Mouse (Mus musculus) thymus, adult 2 months (tissue): ENCODE results near the gene Tma7. TPM values are rescaled to one million over a fixed set of nuclear protein-coding genes. Genes with fewer than 3 reads are reported as not detected.

Experiments used
- DNase-seq: peaks from one replicate; pipeline ENCODE4 v3.0.0; 2021
- H3K27ac ChIP-seq: fragments of 200-500 bp; 2 replicates; pipeline ENCODE4 v1.5.1; 2012; ENCODE audit warnings: low read length, control low read depth; ENCODE audit not compliant: control insufficient read depth, insufficient read depth
- H3K27me3 ChIP-seq: fragments of 200-500 bp; 2 replicates; pipeline ENCODE4 v1.6.1; 2012; ENCODE audit warnings: mild to moderate bottlenecking, low read length, moderate library complexity, mixed read lengths; ENCODE audit not compliant: control insufficient read depth, insufficient read depth
- H3K36me3 ChIP-seq: fragments of 200-500 bp; 2 replicates; pipeline ENCODE4 v1.6.1; 2012; ENCODE audit warnings: mild to moderate bottlenecking, low read length, moderate library complexity; ENCODE audit not compliant: control insufficient read depth, insufficient read depth
- H3K4me1 ChIP-seq: fragments of 200-500 bp; replicated peaks from 2 replicates; pipeline ENCODE4 v1.6.1; 2012; ENCODE audit warnings: low read length; ENCODE audit not compliant: control insufficient read depth, insufficient read depth
- H3K4me3 ChIP-seq: fragments of 200-500 bp; 2 replicates; pipeline ENCODE4 v1.5.1; 2012; ENCODE audit warnings: mild to moderate bottlenecking, low read length, control low read depth, moderate library complexity; ENCODE audit not compliant: control insufficient read depth, insufficient read depth
- CTCF ChIP-seq: fragments of 200-500 bp; IDR thresholded peaks from 2 replicates; pipeline ENCODE4 v1.5.1; 2012; ENCODE audit warnings: mild to moderate bottlenecking, control low read depth, low read length, moderate library complexity, borderline replicate concordance; ENCODE audit not compliant: control insufficient read depth, poor library complexity, insufficient read depth; ENCODE audit errors: extremely low read depth
- POLR2A ChIP-seq: fragments of 200-500 bp; IDR thresholded peaks from 2 replicates; pipeline ENCODE4 v1.6.1; 2012; ENCODE audit warnings: mild to moderate bottlenecking, low read length, control low read depth, moderate library complexity; ENCODE audit not compliant: control insufficient read depth, poor library complexity, insufficient read depth; ENCODE audit errors: extremely low read depth
- WGBS: fragments of 180-500 bp; shearing (Covaris S2); methylation state at CpG from one replicate; pipeline ENCODE4 v1.1.7; 2018; 5-methylcytosine and 5-hydroxymethylcytosine counted together
- polyA plus RNA-seq: library from polyadenylated mRNA; depleted of rRNA; stranded (reverse); fragments of >200 nt; gene quantifications from 2 replicates; pipeline ENCODE4 v1.2.3, GENCODE M21; 2012

Gene Tma7
- polyA plus RNA-seq, 1 experiment = 52.2 TPM

DNA sequence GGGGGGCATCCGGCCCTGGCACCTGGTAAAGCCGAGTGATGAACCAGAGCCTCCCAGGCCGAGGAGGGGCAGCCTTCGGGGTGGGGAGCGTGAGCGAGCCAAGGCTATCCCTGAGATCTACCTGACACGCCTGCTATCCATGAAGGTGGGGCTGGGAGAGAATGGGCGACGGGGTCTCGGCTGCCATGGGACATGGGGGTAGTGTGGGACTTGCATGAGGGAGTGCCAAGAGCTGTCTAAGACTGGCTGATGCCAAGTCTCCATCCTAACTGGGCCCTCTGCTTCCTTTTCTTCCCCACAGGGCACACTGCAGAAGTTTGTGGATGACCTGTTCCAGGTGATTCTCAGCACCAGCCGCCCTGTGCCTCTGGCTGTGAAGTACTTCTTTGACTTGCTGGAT, 31.9 kb upstream of the Tma7 start:
- WGBS = 94% methylated on average over 11 of the region's 11 CpGs
- Histone ChIP-seq H3K36me3 (no peaks in the 10 kb centered on the region), H3K4me3 (no peak overlapping the region), H3K27me3 (no peaks in the 10 kb centered on the region), H3K27ac (no peak overlapping the region), H3K4me1 (no peaks in the 10 kb centered on the region)
- TF ChIP-seq POLR2A = no peak
- TF ChIP-seq CTCF = no peak
- DNase-seq = no peak

DNA sequence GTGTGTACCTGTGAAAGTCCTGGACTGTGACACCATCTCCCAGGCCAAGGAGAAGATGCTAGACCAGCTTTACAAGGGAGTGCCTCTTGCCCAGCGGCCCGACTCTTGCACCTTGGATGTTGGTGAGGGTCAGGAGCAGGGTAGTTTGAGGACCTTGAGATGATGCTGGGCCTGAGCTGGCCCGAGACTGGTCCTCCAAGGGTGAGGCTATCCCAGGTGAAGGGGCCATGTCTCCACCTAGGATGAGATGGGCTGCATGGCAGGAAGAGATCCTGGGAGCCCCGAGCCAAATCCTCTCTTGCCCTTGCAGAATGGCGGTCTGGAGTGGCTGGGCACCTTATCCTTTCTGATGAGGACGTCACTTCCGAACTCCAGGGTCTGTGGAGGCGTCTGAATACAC, 30.9 kb upstream of the Tma7 start:
- H3K27me3 ChIP-seq = no peaks in the 10 kb centered on the region
- no peak overlapping the region for H3K4me3 ChIP-seq
- no peaks in the 10 kb centered on the region for H3K4me1 ChIP-seq
- TF ChIP-seq POLR2A (no peak), CTCF (no peak)
- DNase-seq = no peak
- H3K36me3 ChIP-seq = no peaks in the 10 kb centered on the region
- H3K27ac ChIP-seq = no peak overlapping the region
- WGBS = 92% methylated on average over 8 of the region's 8 CpGs

DNA sequence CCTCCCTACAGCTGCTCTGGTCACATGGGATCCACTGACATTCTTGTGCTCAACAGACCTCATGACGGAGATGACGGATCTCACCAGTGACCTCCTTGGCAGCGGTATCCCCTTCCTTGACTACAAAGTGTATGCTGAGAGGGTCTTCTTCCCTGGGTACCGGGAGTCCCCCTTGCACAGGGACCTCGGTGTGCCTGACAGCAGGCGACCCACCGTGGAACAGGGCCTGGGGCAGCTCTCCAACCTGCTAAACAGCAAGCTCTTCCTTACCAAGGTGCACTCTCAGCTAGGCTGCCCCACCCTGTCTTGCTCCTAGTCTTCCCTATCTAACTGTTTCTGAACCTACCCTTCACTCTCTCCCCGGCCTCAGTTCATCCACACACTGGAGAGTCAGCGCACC, 29.2 kb upstream of the Tma7 start:
- Histone ChIP-seq H3K4me1 (no peaks in the 10 kb centered on the region), H3K27ac (no peak overlapping the region), H3K4me3 (no peak overlapping the region), H3K36me3 (no peaks in the 10 kb centered on the region), H3K27me3 (no peaks in the 10 kb centered on the region)
- no peak for TF ChIP-seq POLR2A
- no peak for TF ChIP-seq CTCF
- WGBS = 95% methylated on average over 9 of the region's 9 CpGs
- no peak for DNase-seq

DNA sequence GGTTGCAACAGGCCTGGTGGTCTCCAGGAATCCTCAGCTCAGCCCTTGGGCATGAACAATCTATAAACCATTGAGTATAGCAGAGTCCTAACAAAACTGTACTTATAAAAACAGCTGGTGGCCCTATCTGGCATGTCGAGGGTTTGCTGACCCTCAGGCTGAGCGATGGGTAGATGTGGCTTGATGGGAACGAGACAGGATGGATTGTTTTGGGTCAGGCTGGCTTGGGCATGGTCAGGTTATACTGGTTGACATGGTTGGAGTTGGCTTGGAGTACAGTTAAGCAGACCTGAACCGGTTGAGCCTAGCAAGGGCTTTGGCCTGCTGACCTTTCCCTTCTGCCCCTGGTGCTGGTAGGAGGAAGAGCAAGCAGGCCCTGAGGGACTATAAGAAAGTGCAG, 28.7 kb upstream of the Tma7 start:
- H3K4me3 ChIP-seq = no peak overlapping the region
- H3K27me3 ChIP-seq = no peaks in the 10 kb centered on the region
- 96% methylated on average over 4 of the region's 4 CpGs for WGBS

DNA sequence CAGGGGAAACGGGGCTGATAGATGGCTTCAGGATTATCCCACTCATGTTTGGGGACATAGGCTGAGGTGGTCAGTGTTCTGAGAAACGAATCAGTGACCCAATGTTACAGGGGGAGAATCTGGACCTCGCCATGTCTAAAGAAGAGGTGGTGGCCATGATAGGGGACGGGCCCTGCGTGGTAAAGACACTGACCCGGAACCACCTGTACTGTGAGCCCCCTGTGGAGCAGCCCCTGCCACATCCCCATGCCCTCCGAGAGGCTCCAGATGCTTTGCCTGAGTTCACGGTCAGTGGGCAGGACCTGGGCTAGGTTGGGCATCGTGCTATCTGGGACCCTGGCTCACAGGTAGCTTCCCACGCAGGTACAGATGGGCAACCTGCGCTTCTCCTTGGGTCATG, 27.9 kb upstream of the Tma7 start:
- Histone ChIP-seq H3K4me3 (no peak overlapping the region), H3K36me3 (no peaks in the 10 kb centered on the region), H3K4me1 (no peaks in the 10 kb centered on the region), H3K27me3 (no peaks in the 10 kb centered on the region), H3K27ac (no peak overlapping the region)
- no peak for DNase-seq
- TF ChIP-seq CTCF (no peak), POLR2A (no peak)
- 93% methylated on average over 11 of the region's 11 CpGs for WGBS

More for the DNA sequence above, 28.7 kb upstream of the Tma7 start:
- no peak overlapping the region for H3K27ac ChIP-seq
- no peaks in the 10 kb centered on the region for H3K4me1 ChIP-seq
- no peak for TF ChIP-seq POLR2A
- no peak for TF ChIP-seq CTCF
- DNase-seq = no peak
- H3K36me3 ChIP-seq = no peaks in the 10 kb centered on the region

DNA sequence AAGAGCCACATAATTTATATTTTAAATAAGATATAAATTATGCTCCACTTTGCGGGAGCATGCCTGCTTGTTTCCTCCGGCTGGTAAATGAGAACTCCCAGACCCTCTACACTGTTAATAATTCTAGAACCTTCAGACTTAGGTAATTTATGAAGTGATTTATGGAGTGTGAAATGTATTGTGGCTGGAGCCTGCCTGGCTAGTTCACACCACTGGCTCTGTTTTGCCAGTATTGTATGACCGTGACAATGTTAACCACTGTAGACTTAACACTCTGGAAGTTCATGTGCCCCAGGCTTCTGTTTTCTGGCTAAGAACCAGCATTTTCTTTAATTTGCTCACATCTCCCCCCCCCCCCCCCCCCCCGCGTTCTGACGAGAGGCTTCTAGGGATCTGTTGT, 25.0 kb upstream of the Tma7 start:
- H3K27me3 ChIP-seq = no peaks in the 10 kb centered on the region
- no peak overlapping the region for H3K4me3 ChIP-seq
- WGBS = 73% methylated on average over 6 of the region's 6 CpGs
- TF ChIP-seq CTCF (no peak), POLR2A (no peak)
- DNase-seq = no peak
- no peaks in the 10 kb centered on the region for H3K4me1 ChIP-seq
- no peaks in the 10 kb centered on the region for H3K36me3 ChIP-seq
- no peak overlapping the region for H3K27ac ChIP-seq

DNA sequence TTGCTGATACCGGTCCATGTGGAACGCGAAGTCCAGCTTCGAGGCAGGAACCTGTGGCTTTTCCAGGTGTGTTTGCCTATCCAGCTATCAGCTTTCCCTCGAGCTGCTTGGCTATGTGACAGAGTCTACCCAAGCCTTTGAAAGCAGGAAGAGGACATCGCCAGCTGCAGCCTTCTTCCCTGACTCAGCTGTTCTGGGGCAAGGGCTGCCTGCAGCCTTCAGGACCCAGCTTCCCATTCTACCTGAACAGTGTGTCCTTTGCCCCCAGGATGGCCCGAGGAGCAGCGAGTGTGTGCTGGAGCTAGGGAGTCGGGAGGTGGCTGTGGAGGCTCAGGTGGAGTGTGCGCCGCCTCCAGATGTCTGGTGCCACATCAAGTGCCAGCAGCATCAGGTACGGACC, 23.3 kb upstream of the Tma7 start:
- no peaks in the 10 kb centered on the region; the same call in 1 of the 2 replicates for H3K4me1 ChIP-seq
- H3K36me3 ChIP-seq = no peaks in the 10 kb centered on the region
- H3K27me3 ChIP-seq = no peaks in the 10 kb centered on the region
- WGBS = 62% methylated on average over 12 of the region's 12 CpGs
- H3K27ac ChIP-seq = no peak overlapping the region
- DNase-seq = no peak
- no peak overlapping the region for H3K4me3 ChIP-seq
- TF ChIP-seq POLR2A (no peak), CTCF (no peak)
